Mouse (Mus musculus): ENCODE data around the gene Stat5b.

The Stat5b gene

GRCm38 (mm10) chr11:100759611-100760233, 90.8 kb downstream of the Stat5b start, which contains the start of gene Kcnh4:
Gene Kcnh4 (minus strand): TSS chr11:100759942.
- peak; percentile 83 for DNase-seq

- peak; percentile 55 for DNase-seq
Observed at GRCm38 (mm10) chr11:100758707-100759610, 91.6 kb downstream of the Stat5b start.

- DNase-seq, result no peak
Observed at GRCm38 (mm10) chr11:100757566-100757965, 93.0 kb downstream of the Stat5b start.

- no peak for DNase-seq
Observed at GRCm38 (mm10) chr11:100756476-100756875, 94.0 kb downstream of the Stat5b start.

DNA sequence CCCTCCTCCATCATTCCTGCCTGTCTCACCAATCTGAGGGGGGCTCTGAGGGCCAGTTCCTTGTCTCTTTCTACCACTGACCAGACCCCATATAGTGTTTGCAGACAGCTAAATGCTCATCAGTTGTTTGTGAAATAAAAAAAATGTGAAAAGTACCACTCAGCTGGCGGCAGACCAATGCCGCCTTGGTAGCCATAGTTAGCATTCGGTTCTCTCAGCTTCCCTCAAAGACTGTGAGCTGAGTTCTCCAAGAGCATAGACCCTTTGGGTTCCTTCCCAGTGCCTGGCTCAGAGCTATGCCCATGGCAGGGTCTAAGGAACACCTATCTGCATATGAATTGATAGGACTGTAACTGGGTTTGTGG, 95.8 kb downstream of the Stat5b start:
- no peak for DNase-seq

DNA sequence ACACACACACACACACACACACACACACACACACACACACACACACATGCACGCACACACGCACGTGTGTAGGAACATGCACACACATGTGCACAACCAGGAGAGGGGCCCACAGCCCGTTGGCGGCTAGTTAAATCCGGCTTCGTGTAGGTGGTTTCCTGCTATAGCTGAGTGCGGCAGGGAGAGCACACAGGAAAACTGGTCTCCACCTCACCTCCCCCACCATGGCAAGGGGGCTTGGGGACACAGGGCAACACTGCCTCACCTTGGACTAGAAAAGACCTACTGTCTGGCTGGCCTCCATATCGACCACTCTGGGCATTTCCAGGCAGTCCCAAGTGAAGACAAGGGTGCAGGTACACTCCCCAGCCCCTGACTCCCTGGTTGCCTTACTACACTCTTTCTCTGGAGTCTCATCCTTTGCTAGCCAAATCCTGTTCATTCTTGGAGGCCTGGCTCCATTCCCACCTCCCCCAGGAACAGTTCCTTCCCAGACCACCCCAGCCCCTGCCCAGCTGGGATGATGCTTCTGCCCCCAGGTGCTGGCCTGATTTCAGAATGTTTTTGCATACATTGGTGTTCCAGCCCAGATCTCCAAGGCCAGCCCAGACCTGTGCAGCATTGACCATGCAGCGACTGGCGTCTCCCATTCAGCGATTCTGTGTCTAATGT, 96.4 kb downstream of the Stat5b start:
- DNase-seq, result no peak

DNA sequence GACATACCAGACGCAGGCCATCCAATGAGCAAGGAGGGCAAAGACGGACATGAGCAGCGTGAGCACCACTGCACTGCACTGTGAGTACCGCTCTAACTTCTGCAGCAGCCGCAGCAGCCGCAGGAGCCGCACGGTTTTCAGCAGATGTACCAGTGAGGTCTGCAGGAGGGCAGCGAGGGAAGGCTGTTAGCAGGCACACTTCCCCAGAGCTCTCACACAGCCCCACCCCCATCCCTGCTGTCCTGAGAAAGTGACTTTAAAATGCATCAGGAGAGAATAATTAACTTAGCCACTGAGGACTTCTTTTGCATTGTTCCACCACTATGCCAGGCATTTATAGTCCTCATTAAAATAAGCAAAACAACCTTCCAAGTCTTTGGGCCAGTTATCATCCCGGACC, 98.2 kb downstream of the Stat5b start:
- DNase-seq, result no peak

DNA sequence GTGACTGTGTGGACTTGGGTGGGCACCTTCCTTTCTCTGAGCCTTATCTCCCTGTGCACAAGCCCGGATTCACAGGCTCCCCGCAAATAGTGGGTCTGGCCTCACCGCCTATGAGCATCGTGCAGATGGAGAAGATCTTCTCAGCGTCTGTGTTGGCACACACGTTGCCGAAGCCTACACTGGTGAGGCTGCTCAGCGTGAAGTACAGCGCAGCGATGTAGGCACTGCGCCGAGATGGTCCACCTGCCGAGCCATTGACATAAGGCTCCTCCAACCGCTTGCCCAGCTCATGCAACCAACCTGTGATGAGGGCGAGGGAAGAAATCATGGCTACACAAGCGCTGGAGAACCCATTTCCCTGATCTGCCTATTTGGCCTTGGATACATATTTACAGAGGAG, 100.4 kb downstream of the Stat5b start:
- no peak for DNase-seq

GRCm38 (mm10) chr11:100749469-100749868, 101.1 kb downstream of the Stat5b start:
- no peak for DNase-seq

DNA sequence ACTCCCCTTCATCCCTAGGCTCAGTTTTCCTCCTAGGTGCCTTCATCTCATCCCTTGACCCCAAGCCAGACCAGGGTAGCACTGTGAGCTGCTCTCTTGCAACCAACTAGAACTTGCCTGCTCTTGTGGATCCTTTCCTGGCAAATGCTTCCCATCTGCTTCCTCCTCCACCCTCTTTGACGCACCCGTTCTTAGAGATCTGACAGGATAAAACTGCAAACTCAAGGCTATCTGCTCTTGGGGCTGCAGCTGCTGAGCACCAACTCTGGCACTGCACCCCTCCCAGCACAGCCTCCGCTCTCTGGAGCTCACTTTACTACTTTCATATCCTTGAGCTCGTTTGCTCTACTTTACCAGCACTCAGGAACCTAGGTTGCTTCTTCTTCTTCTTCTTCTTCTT, 101.9 kb downstream of the Stat5b start:
- DNase-seq, result no peak

- DNase-seq, result no peak
Observed at GRCm38 (mm10) chr11:100747114-100747513, 103.4 kb downstream of the Stat5b start.

DNA sequence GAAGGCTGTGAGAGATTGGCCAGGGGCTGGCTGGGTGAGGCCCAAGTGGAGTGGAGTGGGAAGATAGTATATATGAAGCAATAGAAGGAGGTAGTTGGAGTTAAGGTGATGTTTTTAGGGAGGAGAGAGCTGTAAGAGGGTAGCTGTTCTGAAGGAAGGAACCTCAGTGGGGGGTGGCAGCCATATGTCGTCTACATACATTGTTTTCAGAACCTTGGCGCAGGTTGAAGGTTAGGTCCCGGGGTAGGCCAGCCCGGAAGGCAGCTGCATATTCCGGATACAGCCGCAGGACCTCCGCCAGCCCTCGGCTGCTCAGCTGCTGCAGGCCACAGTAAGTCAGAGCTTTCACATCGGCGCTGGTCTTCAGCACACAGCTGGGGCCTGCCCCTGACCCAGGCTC, 104.0 kb downstream of the Stat5b start:
- DNase-seq, result no peak

DNA sequence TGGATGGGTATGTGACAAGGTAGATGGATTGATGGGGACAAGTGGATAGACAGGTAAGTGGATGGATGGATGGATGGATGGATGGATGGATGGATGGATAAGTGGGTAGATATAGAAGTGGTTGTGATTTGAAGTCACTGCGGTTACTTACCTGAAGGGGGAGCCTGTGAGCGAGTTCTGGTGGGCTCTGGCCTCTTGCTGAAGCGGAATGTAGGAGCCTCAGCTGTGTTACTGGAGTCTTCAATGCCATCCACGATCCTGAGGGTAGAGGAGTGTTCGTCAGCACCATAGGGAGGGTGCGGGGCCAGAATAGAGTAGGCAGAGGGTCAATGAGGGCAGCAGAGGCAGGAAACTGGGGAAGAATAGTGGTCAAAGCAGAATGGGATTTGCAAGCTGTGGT, 105.4 kb downstream of the Stat5b start:
- DNase-seq, result peak; percentile 66

GRCm38 (mm10) chr11:100741348-100741747, 109.2 kb downstream of the Stat5b start:
- DNase-seq, result no peak

- peak; percentile 34 for DNase-seq
Observed at GRCm38 (mm10) chr11:100738749-100739148, 111.8 kb downstream of the Stat5b start.

GRCm38 (mm10) chr11:100738066-100738604, 112.4 kb downstream of the Stat5b start, which contains the start of gene Rab5c:
Gene Rab5c (minus strand): TSS chr11:100738215.
- peak; percentile 98 for DNase-seq

DNA sequence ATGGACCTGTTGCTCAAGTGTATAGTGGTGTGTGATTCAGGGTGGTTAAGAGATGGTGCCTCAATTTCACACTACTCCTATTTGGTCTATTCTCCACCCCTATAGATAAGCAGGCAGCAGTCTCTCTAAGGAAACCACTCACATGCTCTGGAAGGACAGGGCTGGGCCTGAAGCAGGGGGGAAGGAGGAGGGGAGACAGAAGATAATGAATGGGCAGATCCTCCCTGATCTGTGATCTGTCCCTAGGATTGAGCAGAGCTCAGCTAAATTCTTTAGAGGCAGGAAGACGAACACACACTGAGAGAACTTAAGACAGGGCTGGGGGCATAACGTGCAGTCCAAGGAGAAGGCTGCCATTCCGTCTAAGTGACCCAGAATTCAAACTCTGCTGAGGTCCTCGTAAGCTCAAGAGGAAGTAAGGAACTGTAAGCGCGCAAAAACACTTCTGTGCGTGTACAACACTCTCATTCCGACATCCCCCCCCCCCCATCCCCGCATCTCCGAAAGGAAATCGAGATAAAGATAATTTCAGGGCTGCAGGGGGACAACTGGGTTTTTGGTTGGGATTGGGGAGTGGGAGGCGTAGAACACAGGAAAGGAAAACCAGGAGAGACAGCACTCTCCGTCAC, 113.3 kb downstream of the Stat5b start:
- DNase-seq, result no peak

GRCm38 (mm10) chr11:100736746-100737080, 113.8 kb downstream of the Stat5b start:
- no peak for DNase-seq

- no peak for DNase-seq
Observed at GRCm38 (mm10) chr11:100735954-100736745, 114.4 kb downstream of the Stat5b start.

GRCm38 (mm10) chr11:100735134-100735865, 115.2 kb downstream of the Stat5b start:
- DNase-seq, result no peak

Data from thymus, postnatal 14 days (tissue).